Mouse (Mus musculus): Measurements from ENCODE around the gene Srsf9. TPM values are rescaled to one million over a fixed set of nuclear protein-coding genes. Genes with fewer than 3 reads are reported as not detected.
"Not testable (repeated sequence)": the region's sequence is repeated elsewhere in the genome, so short reads cannot be mapped to it uniquely, and the experiment has no call there.

Srsf9 gene
- polyA plus RNA-seq, 1 experiment, result not detected

DNA sequence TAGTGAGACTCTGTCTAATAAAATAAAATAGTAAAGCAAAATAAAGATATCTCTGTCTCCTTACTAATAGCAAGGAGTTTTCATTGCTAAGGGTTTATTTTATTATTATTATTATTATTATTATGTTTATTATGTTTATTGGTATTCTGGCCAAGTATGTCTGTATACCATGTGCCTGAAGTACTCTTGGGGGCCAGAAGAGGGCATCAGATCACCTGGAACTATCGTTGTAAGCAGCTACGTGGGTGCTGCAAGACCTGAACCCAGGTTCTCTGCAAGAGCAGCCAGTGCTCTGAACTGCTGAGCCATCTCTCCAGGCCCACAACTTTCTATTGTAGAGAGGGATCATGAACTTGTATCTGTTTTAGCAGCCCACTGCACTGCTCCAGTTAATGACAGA lies 48.5 kb downstream of the Srsf9 start:
- WGBS, result 92% methylated on average over 2 of the region's 2 CpGs
- H3K4me1 ChIP-seq (ENCODE audit: control insufficient read depth, insufficient read depth, low read length), result peaks cover 3% of the 10 kb centered on the region
- H3K4me3 ChIP-seq (ENCODE audit: insufficient read depth, low read depth, low read length), result no peak overlapping the region
- no peak for TF ChIP-seq POLR2A (IDR thresholded peaks at IDR 0.05; ENCODE audit: insufficient read depth, low read depth, low read length)
- H3K27ac ChIP-seq (ENCODE audit: insufficient read depth, low read depth, low read length), result no peak overlapping the region

DNA sequence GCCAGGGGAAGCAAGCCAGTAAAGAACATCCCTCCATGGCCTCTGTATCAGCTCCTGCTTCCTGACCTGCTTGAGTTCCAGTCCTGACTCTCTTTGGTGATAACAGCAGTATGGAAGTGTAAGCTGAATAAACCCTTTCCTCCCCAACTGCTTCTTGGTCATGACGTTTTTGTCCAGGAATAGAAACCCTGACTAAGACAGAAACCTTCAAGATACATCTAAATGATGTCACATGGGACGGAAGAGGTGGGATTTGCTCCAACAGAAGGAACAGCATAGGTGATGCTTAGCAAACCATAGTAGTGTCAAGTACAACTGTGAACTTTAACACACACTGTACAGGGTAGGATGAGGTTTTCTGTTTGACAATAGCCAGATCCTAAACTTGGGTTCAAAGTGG lies 51.9 kb downstream of the Srsf9 start:
- 83% methylated on average over 2 of the region's 2 CpGs for WGBS
- H3K4me3 ChIP-seq (ENCODE audit: insufficient read depth, low read depth, low read length); H3K4me1 ChIP-seq (ENCODE audit: control insufficient read depth, insufficient read depth, low read length); H3K27ac ChIP-seq (ENCODE audit: insufficient read depth, low read depth, low read length): not testable (repeated sequence)

Other genes with a start within 250 kb of the Srsf9 start
- not detected in 2 replicates for gene Gm10401, start 228.9 kb upstream of the Srsf9 start, polyA plus RNA-seq (2012; ENCODE audit: insufficient read depth, insufficient read length, low replicate concordance, missing spikeins)
- not detected in 2 replicates for gene Acads, start 207.8 kb upstream of the Srsf9 start, polyA plus RNA-seq (2012; ENCODE audit: insufficient read depth, insufficient read length, low replicate concordance, missing spikeins)
- not detected in 2 replicates for gene Unc119b, start 192.2 kb upstream of the Srsf9 start, polyA plus RNA-seq (2012; ENCODE audit: insufficient read depth, insufficient read length, low replicate concordance, missing spikeins)
- 76.8 TPM in 1 of 2 replicates, not detected in the other for gene Mlec, start 169.0 kb upstream of the Srsf9 start, polyA plus RNA-seq (2012; ENCODE audit: insufficient read depth, insufficient read length, low replicate concordance, missing spikeins)
- not detected in 2 replicates for gene Cabp1, start 132.8 kb upstream of the Srsf9 start, polyA plus RNA-seq (2012; ENCODE audit: insufficient read depth, insufficient read length, low replicate concordance, missing spikeins)
- not detected in 2 replicates for gene Pop5, start 91.3 kb upstream of the Srsf9 start, polyA plus RNA-seq (2012; ENCODE audit: insufficient read depth, insufficient read length, low replicate concordance, missing spikeins)
- gene Rnf10, start 54.3 kb upstream of the Srsf9 start, polyA plus RNA-seq (2012; ENCODE audit: insufficient read depth, insufficient read length, low replicate concordance, missing spikeins), result 496 TPM in 1 of 2 replicates, not detected in the other
- gene Coq5, start 47.5 kb upstream of the Srsf9 start, polyA plus RNA-seq (2012; ENCODE audit: insufficient read depth, insufficient read length, low replicate concordance, missing spikeins), result not detected in 2 replicates
- 797 TPM in 1 of 2 replicates, not detected in the other for gene Dynll1, start 26.2 kb upstream of the Srsf9 start, polyA plus RNA-seq (2012; ENCODE audit: insufficient read depth, insufficient read length, low replicate concordance, missing spikeins)
- gene Gatc, start 14.0 kb downstream of the Srsf9 start, polyA plus RNA-seq (2012; ENCODE audit: insufficient read depth, insufficient read length, low replicate concordance, missing spikeins), result not detected in 2 replicates
- gene Triap1, start 14.0 kb downstream of the Srsf9 start, polyA plus RNA-seq (2012; ENCODE audit: insufficient read depth, insufficient read length, low replicate concordance, missing spikeins), result not detected in 2 replicates
- not detected in 2 replicates for gene Cox6a1, start 21.8 kb downstream of the Srsf9 start, polyA plus RNA-seq (2012; ENCODE audit: insufficient read depth, insufficient read length, low replicate concordance, missing spikeins)
- gene Msi1, start 102.4 kb downstream of the Srsf9 start, polyA plus RNA-seq (2012; ENCODE audit: insufficient read depth, insufficient read length, low replicate concordance, missing spikeins), result not detected in 2 replicates
- not detected in 2 replicates for gene Pla2g1b, start 139.1 kb downstream of the Srsf9 start, polyA plus RNA-seq (2012; ENCODE audit: insufficient read depth, insufficient read length, low replicate concordance, missing spikeins)
- gene Sirt4, start 157.5 kb downstream of the Srsf9 start, polyA plus RNA-seq (2012; ENCODE audit: insufficient read depth, insufficient read length, low replicate concordance, missing spikeins), result not detected in 2 replicates
- not detected in 2 replicates for gene Pxn, start 179.5 kb downstream of the Srsf9 start, polyA plus RNA-seq (2012; ENCODE audit: insufficient read depth, insufficient read length, low replicate concordance, missing spikeins)
- 613 and 1,282 TPM in 2 replicates for gene Rplp0, start 232.3 kb downstream of the Srsf9 start, polyA plus RNA-seq (2012; ENCODE audit: insufficient read depth, insufficient read length, low replicate concordance, missing spikeins)
- gene Gcn1l1, start 238.1 kb downstream of the Srsf9 start, polyA plus RNA-seq (2012; ENCODE audit: insufficient read depth, insufficient read length, low replicate concordance, missing spikeins), result not detected in 2 replicates

Measured in olfactory bulb, adult 2 months (tissue).